Mouse (Mus musculus): ENCODE data around the gene Trmt2a.
A peak's percentile ranks its signal among the peaks of the same experiment; 100 is the strongest.

Trmt2a gene

GRCm38 (mm10) chr16:18231451-18231850 lies 17.0 kb upstream of the Trmt2a start:
- no peak for DNase-seq

GRCm38 (mm10) chr16:18233451-18233850 lies 15.0 kb upstream of the Trmt2a start:
- DNase-seq: no peak

DNA sequence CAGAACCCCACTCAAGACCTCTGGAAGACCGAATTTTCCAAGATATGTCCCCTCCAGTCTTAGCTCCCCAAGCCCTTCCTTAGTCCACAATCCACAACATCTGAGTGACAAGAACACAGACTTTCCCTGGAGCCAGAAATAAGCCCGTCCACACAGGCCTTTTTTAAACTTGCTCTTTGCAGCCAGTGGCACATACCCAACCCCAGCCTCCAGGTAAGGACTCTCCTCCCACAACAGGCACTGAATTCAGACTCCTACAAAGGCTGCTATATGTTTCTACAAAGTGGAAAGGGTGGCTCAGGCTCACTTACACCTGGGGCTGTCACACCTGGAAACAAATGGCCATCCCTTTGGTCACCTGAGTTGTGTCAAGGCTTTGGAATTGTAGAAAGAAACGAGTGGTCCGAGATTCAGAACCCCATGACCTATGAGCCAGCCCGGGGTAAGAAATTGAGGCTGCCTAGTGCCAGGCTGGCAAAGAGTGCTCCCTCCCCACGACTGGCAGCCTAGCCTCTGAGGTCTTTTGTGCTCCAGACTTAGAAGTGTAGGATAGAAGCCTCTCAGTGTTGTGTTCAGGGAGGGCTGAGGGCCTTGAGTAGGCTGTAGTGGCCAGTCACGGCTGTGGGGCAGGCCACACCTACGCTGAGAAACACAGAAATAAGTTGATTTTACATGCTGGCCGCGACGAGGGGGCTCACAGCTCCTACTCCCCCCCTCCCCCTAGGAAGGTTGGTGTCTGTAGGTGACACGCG lies 14.4 kb upstream of the Trmt2a start:
- DNase-seq: peak; percentile 7

GRCm38 (mm10) chr16:18234671-18235388 lies 13.6 kb upstream of the Trmt2a start, which contains the start of gene Zdhhc8:
TSS of gene Zdhhc8 (minus strand) at chr16:18235136.
- peak; percentile 82 for DNase-seq

DNA sequence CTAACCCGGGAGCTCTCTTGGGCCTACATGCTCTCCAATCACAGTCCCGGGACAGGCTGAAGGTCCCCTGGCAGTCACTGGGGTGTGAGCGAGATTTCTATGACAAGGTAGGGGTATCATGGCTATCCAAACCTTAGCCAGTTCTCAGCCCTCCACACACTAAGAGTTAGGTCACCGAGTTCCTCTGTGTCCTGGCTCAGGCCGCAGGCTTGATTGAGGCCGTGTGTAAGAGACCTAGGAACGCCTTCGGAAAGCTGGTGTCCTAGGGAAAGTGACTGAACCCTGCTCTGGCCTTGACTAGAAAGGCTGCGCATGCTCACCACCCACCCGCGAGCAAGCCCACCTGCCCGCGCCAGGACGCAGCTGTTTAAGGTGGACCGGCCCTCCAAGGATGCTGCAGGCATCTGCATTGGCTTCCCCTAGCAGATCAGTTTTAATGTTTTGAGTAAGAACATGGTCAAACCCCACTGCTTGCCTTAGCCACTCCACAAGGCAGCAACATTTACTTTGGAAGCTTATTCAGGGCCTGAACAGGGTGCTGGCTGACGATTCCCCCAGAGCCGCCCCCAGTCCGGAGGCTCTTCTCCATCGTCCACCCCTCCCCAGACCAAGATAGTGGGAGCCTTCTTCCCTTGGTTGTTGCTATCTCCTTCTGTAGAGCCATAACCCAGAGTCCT lies 13.0 kb upstream of the Trmt2a start:
- DNase-seq: peak; percentile 70

- no peak for DNase-seq
These were observed 11.6 kb upstream of the Trmt2a start for GRCm38 (mm10) chr16:18236676-18237501.

- no peak for DNase-seq
These were observed 6.9 kb upstream of the Trmt2a start for GRCm38 (mm10) chr16:18241581-18241980.

GRCm38 (mm10) chr16:18247521-18248399 lies 719 bp upstream of the Trmt2a start:
- peak; percentile 14 for DNase-seq

DNA sequence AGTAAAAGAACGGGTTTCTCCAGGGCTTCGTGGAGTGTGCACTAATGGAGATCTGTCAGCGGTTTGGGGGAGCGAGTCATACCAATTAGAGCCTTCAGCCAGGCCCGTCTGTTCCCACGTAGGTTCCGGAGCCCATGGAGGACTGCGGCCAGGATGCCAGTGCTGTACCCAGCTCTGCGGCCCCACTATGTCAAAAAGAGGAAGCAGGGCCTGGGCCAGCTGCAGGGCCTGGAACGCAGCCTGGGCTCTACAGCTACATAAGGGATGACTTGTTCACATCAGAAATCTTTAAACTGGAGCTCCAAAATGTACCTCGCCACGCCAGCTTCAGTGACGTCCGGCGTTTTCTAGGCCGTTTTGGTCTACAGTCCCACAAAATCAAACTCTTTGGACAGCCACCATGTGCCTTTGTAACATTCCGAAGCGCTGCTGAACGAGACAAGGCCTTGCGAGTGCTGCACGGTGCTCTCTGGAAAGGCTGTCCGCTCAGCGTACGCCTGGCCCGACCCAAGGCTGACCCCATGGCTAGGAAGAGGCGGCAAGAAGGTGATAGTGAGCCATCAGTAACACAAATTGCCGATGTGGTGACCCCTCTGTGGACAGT lies 987 bp downstream of the Trmt2a start:
- DNase-seq: peak; percentile 59

GRCm38 (mm10) chr16:18250231-18250630 lies 1.8 kb downstream of the Trmt2a start:
- DNase-seq: no peak

DNA sequence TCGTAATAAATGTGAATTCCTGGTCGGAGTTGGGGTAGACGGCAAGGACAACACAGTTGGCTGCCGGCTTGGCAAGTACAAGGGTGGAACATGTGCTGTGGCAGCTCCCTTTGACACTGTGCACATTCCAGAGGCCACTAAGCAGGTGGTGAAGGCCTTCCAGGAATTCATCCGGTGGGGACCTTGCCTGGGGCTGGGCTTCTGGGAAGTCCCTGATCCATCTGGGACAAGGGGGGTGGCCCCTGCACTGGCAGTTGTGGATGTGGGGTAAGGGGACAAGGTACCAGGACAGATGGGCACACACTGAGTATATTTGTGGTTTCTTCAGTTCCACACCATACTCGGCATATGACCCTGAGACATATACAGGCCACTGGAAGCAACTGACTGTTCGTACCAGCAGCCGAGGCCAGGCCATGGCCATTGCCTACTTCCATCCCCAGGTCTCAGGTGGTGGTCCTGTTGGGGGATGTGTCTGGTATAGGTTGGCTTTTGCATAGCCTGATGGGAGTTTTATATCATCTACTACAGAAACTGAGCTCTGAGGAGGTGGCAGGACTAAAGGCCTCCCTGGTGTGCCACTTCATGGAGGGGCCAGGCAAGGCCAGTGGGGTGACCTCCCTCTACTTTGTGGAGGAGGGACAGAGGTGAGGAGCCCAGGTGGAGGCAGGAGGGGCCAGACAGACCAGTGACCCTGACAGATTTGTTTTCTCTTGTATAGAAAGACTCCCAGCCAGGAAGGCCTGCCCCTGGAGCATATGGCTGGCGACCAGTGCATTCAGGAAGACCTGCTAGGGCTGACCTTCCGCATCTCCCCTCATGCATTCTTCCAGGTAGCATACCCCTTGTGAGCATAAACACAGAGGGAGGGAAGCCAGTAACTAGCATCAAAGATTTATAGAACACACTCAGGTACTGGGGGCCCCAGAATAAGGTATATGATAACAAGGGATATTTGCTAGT lies 2.6 kb downstream of the Trmt2a start:
- DNase-seq: no peak

DNA sequence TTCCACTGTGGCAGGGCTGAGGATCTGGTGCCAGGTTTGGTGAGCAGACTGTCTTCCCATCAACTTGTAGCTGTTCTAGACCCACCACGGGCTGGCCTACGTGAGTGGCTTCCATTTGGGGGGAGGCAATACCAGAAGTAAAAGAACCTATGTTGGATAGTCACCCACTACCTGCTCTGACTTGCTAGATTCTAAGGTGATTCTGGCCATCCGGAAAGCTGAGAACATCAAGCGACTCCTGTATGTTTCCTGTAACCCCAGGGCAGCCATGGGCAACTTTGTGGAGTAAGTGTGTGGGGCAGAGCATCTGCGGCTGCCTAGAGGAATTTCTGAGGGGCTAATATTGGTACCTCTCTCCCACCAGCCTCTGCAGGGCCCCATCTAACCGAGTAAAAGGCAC lies 4.3 kb downstream of the Trmt2a start:
- no peak for DNase-seq

DNA sequence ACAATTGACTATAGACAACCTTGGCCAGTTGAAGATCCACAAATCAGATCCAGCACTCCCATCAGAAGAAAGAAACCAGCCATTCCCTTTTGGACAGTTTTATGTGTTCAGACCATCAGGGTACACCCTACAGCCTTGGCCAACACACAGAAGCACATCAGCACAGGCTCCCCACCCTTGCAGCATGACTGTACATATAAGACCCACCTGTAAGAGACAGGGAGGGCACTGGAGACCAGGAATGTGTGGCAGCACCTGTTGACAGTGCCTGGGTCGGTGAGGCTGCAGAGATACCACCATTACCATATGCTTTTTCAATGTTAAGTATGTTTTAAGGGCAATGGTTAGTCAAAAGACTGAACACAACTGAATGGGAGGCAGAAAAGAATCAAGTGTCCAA lies 5.4 kb downstream of the Trmt2a start:
- DNase-seq: no peak

- DNase-seq: no peak
These were observed 9.7 kb downstream of the Trmt2a start, which contains the start of gene Gm49776 for GRCm38 (mm10) chr16:18258221-18258620. TSS of gene Gm49776 (minus strand) at chr16:18258321.

DNA sequence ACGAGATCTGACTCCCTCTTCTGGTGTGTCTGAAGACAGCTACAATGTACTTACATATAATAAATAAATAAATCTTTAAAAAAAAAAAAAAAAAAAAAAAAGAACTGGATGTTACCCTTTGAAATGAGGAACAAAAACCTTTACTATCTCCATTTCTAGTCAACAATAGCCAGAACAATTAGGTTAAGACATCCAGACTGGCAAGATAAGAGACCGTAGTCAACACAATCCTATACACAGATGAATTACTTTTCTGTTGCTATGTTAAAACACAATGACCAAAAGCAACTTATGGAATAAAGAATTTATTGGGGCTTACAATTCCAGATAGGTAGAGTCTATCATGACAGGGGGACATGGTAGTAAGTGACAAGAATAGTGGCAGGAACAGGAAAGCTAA lies 16.5 kb downstream of the Trmt2a start:
- DNase-seq: no peak

GRCm38 (mm10) chr16:18268182-18268581 lies 19.7 kb downstream of the Trmt2a start:
- no peak for DNase-seq

DNA sequence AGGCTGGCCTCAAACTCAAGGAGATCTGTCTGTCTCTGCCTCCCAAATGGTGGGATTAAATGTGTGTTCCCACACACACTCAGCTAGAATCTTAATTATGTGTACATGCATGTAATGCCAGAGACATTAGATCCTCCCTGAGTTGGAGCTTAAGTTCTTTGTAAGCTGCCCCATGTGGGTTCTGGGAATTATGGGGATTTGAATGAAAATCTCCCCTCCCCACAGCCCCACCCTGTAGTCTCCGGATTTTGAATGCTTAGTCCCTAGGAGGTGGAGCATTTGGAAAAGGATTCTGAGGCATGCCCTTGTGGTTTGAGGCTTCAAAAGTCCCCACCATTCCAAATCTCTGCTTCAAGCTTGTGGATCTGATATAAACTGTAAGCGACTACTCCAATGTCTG lies 26.7 kb downstream of the Trmt2a start:
- DNase-seq: no peak

DNA sequence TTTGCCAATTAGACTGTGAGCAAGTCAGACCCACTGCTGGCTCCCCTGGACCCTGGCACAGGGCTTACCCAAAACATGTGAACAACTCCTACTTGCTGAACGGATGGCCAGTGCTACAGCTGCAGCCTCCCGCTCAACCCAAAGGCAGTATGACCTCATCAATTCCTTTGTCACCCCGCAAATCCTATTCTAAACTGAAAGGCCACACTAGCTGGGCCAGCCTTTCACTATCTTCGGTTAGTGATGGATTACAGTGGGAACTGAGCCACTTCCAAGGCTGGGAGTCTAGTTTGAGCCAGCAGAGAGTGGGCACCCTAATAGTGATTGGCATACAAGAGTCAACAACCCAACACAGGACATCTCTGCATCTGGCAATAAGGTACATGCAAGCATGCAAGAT lies 39.7 kb downstream of the Trmt2a start:
- no peak for DNase-seq

DNA sequence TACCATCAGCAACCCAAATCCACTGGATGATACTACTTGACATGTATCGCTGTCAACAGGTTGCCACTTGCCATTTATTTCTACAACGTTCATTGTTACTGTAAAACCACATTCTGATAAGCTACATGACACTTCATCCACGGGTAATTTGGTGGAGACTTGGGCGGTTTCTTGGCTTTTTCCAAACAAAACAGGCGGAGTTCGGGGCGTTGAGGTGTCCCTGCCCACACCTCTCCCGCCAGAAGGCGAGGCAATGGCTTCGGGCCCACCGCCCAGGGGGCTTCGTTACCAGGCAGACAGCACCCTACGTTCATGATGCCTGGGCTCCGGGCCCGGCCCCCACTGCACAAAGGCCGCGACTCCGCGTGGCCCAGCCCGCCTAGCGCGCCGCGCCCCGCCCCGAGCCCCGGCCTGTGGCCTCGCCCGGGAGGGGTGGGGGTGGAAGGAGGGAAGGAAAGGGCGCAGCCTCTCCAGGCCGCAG lies 40.1 kb downstream of the Trmt2a start:
- peak; percentile 80 for DNase-seq

GRCm38 (mm10) chr16:18289067-18289588 lies 40.6 kb downstream of the Trmt2a start, which contains the start of gene Dgcr8:
TSS of gene Dgcr8 (minus strand) at chr16:18289246.
- peak; percentile 98 for DNase-seq
